ENCODE assay signal across 8 mouse cellular contexts in the genomic region with DNA sequence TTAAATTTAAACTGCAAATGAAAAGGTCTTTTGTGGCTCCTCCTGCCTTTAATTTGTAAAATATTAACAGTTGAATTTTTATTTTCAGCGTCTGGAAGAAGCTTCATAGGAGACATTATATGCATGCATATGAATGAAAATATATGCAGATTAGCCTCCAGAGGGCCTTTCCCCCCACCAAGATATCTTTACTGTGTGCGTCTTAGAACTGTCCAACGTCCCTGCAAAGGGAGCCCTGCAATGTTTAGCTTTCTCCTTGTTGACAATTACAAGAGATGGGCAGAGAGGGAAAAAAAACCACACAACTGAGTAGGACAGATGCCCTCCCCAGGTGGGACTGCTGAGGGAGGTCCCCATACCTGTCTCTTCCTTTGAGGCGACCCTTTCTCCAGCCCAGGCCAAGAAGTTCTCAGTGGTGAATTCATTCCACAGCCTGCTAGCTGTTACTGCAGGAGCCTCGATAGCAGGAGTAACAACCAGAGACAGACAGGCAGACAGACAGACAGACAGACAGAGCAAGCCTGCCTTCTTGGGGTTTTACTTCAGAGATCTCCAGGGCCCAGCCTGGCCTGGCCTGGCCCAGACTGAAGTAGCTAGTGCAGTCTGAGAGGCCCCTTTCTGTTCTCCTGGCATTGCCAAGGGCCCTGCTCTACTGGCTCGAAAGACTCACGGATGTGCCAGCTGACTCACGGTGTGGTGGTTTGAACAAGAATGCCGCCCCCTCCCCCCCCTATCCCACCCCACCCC. TPM values are rescaled to one million over a fixed set of nuclear protein-coding genes. Genes with fewer than 3 reads are reported as not detected.
DNase-seq lines count a peak whose midpoint lies in the region; ATAC-seq lines count a peak whose summit lies in the region.

No protein-coding gene starts in this region.

- WGBS in heart, embryonic 13.5 days = 63% methylated on average over 9 of the region's 9 CpGs
- WGBS in liver, embryonic 12.5 days (ENCODE audit: insufficient replicate concordance) = 66% methylated on average over 9 of the region's 9 CpGs

- H3K36me3 ChIP-seq in heart, embryonic 13.5 days = no peaks in the 10 kb centered on the region
- peaks cover 8% of the 10 kb centered on the region for H3K36me3 ChIP-seq in liver, embryonic 12.5 days

- no peaks in the 10 kb centered on the region for H3K27me3 ChIP-seq in heart, embryonic 13.5 days (replicated peaks)
- H3K27me3 ChIP-seq in liver, embryonic 12.5 days (replicated peaks) = no peaks in the 10 kb centered on the region

- DNase-seq in heart, adult 9 months (ENCODE audit: low spot score in 2 of 2) = no peak
- DNase-seq in fibroblast of lung, adult 2 months (ENCODE audit: low read depth) = peak; percentile 79
- no peak for DNase-seq in cerebellum, adult 8-10 months
- no peak for DNase-seq in heart, postnatal 14 days
- no peak for DNase-seq in heart, adult 18-20 months

- intact Hi-C loops in heart, postnatal 14 days (cut with DNase I) = loop anchor here (5.0 kb wide), 2 partner anchors 36 to 44 kb away; no protein-coding TSS in a partner anchor

- H3K9ac ChIP-seq in heart, embryonic 13.5 days = no peak overlapping the region
- peak overlapping the region; percentile 31; the same call in 1 of the 2 replicates for H3K9ac ChIP-seq in liver, embryonic 12.5 days

- no peak for ATAC-seq in heart, embryonic 13.5 days (ENCODE audit: extremely low read depth, insufficient number of reproducible peaks, low FRiP score, low TSS enrichment)
- peak; percentile 60 for ATAC-seq in CD4-positive, CD25-positive, alpha-beta regulatory T cell, adult 4 months
- ATAC-seq in liver, embryonic 12.5 days = no peak

- no peak overlapping the region for H3K4me3 ChIP-seq in heart, embryonic 13.5 days
- H3K4me3 ChIP-seq in liver, embryonic 12.5 days = no peak overlapping the region

- no peak overlapping the region for H3K4me2 ChIP-seq in heart, embryonic 13.5 days
- H3K4me2 ChIP-seq in liver, embryonic 12.5 days = no peak overlapping the region

- H3K4me1 ChIP-seq in heart, embryonic 13.5 days = peaks cover 18% of the 10 kb centered on the region
- peaks cover 38% of the 10 kb centered on the region for H3K4me1 ChIP-seq in liver, embryonic 12.5 days

- no peaks in the 10 kb centered on the region for H3K9me3 ChIP-seq in heart, embryonic 13.5 days
- no peaks in the 10 kb centered on the region for H3K9me3 ChIP-seq in liver, embryonic 12.5 days (replicated peaks)

- peak overlapping the region; percentile 95; the same call in 1 of the 2 replicates for H3K27ac ChIP-seq in heart, embryonic 13.5 days (replicated peaks)
- 0 out of 2 replicates have a peak overlapping the region, but pooled peaks have one; percentile 8 for H3K27ac ChIP-seq in liver, embryonic 12.5 days

RNA-seq across cellular contexts. Expression of a gene that starts 1.2 kb away (rescaled TPM):
- 1.7 and 2.3 TPM in 2 replicates for polyA plus RNA-seq in heart, embryonic 13.5 days (2015; fragmentation: Nextera tagmentation; extraction: Ambion mirVana)
- 1 to 10 TPM; 1.3 to 1.4 TPM for polyA plus RNA-seq in CD4-positive, CD25-positive, alpha-beta regulatory T cell, adult 4 months (2017; shearing (Covaris generic))
- 0.51 and 1.7 TPM in 2 replicates for polyA plus RNA-seq in liver, embryonic 12.5 days (2016; fragmentation: Nextera tagmentation; extraction: Ambion mirVana)
- total RNA-seq in heart, postnatal 14 days (2021) = 1 to 10 TPM; 3.3 to 6.1 TPM
- total RNA-seq in heart, adult 18-20 months (2021) = 1 to 10 TPM; 2.7 to 5.3 TPM
